19 mouse cellular contexts compared by ENCODE assay signal in the genomic region with DNA sequence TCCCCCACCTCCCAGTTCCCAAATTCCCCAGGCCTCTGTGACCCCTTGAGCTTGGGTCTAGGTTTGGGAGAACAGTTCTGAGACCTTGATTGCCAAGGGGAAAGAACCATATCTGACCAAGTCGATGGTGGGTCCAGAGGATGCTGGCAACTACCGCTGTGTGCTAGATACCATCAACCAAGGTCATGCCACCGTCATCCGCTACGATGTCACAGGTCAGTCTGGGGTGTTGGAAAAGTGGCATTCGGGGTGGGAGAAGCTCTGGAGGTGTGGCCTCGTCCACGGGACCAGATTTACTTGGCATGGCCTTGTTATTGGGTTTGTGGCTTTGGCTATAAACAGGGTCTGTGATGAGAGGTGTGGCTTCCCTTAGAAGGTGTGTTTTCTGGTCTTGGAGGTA. TPM values are rescaled to one million over a fixed set of nuclear protein-coding genes. Genes with fewer than 3 reads are reported as not detected.
"Had no signal": no experiment of that assay in that cellular context is flagged by ENCODE, and none has a peak within 500 bp of the region (broad histone marks: within the 10 kb centered on the region; RNA-seq: fewer than 3 reads in every experiment).

No protein-coding gene starts in this region.

- H3K9ac ChIP-seq: neural tube, embryonic 13.5 days; neural tube, embryonic 15.5 days; stomach, embryonic 15.5 days had no signal

- H3K4me2 ChIP-seq: neural tube, embryonic 13.5 days; neural tube, embryonic 15.5 days; stomach, embryonic 15.5 days had no signal

- H3K4me3 ChIP-seq: neural tube, embryonic 13.5 days; neural tube, embryonic 15.5 days; stomach, embryonic 15.5 days had no signal

- H3K36me3 ChIP-seq: neural tube, embryonic 13.5 days; neural tube, embryonic 15.5 days; stomach, embryonic 15.5 days had no signal

- H3K27ac ChIP-seq: neural tube, embryonic 13.5 days; neural tube, embryonic 15.5 days; stomach, embryonic 15.5 days; stomach, postnatal 0 days had no signal

- H3K9me3 ChIP-seq: neural tube, embryonic 13.5 days; neural tube, embryonic 15.5 days; stomach, embryonic 15.5 days had no signal

- H3K27me3 ChIP-seq: neural tube, embryonic 15.5 days had no signal

- DNase-seq: retina, postnatal 1 day; right cerebral cortex, adult 18-20 months; right cerebral cortex, postnatal 14 days; right cerebral cortex, postnatal 25 days; right cerebral cortex, postnatal 4 days; spleen, adult 18-20 months; thymus, adult 18-20 months; thymus, adult 2 months; thymus, postnatal 14 days; thymus, postnatal 25 days; thymus, postnatal 36 days; thymus, postnatal 4 days had no signal

RNA-seq across cellular contexts. Expression of a gene that starts 3.9 kb away (rescaled TPM):
- total RNA-seq: neutrophil, adult 5-6 weeks had no signal
- polyA plus RNA-seq: neural tube, embryonic 14.5 days; neural tube, embryonic 15.5 days had no signal

RNA-seq across cellular contexts. Expression of a gene that starts 8.4 kb away (rescaled TPM):
- total RNA-seq: neutrophil, adult 5-6 weeks had no signal
- polyA plus RNA-seq: neural tube, embryonic 13.5 days; neural tube, embryonic 14.5 days; neural tube, embryonic 15.5 days; urinary bladder, adult 2 months had no signal

RNA-seq across cellular contexts. Expression of a gene that starts 10.2 kb away (rescaled TPM):
- total RNA-seq: neutrophil, adult 5-6 weeks had no signal
- polyA plus RNA-seq: neural tube, embryonic 13.5 days; neural tube, embryonic 14.5 days; urinary bladder, adult 2 months had no signal
